Mouse (Mus musculus): ENCODE measurements around the gene Rnasel.

Rnasel gene

DNA sequence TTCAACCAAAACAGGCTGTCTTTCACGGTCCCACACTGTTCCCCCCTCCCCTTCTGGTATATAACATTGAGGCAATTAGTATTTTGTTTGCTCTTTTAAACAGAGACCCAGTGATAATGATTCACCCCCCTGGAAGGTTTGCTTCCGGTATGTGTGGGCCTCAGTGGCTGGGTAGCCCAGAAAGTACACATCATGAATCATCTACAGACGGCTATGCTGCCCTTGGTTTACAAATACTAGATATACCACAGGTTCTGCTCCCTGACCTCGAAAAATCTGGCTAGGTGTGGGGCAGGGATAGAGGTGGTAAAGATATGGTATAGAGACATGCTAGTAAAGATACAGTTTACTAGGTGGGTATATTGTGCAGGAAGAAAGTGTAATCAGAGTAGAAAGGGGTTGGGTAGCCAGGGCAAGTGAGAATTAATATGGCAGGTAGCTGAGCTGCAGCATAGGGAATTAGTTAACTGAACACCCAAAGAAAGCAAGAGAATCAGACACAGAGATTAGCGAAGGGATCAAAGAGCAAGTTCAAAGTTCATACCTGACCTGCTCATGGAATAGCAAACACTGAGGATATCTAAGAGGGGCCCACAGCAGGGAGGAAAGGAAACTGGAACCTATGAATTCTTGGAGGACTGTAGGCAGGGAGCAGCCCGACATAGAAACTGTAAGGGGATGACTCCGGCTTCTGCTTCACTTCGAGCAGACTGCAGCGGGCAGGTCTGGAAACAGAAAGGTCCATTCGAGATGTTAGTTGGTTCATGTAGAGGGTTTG, 21.0 kb downstream of the Rnasel start:
- DNase-seq: no peak

DNA sequence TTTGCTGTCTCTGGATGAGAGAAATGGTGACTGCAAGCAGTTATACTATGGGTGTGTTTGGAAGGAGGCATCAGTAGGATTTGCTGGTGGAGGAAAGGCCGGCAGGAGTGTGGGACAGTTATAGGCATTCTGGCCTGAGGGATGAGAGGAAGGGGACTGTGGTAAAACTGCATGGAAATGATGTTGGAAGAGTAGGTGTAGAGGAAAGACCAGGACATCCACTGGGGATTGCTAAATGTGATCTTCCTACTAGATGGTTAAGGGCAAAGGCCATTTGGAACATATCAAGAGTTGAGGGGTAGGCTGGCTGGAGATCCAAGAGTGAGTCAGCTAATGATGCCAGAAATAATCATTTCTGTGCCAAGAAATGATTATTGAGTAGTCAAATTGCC, 21.5 kb downstream of the Rnasel start:
- no peak for DNase-seq

DNA sequence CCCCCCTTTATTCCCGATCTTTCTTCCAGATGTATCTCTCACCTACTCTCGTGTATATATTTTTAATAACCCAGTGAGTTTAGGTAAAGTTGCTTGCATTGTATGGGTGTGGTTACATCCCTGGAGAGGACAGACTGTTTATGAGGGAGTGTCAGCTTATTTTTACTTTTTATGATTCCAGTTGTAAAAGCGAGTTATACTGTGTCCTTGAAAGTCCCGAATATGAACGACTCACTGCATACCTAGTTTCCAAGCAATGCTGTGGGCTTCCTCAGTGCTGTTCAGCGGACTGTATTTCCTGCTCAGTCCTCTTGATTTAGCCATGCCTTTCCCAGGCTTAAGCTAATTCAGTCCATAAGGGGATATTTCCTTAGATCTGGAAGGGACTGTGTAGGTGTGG, 25.9 kb downstream of the Rnasel start:
- DNase-seq: no peak

DNA sequence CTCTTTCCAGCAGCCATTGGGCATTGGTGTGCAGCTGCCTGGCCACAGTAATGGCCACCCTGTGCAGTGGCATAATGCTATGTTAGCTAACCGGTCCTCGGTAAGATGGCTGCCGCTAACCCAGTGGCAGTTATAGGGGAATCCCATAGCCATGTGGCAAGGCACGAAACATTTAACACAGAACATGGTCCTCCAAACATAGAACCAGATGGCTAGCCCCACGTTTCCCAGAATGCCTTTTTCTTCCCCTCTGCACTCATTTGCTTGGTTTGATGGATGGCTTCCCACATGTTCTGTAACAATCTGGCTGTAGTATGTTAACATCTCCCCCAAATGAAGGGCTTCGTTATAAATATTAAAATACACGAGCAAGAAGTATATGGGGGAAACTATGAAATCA, 27.0 kb downstream of the Rnasel start:
- DNase-seq: no peak

DNA sequence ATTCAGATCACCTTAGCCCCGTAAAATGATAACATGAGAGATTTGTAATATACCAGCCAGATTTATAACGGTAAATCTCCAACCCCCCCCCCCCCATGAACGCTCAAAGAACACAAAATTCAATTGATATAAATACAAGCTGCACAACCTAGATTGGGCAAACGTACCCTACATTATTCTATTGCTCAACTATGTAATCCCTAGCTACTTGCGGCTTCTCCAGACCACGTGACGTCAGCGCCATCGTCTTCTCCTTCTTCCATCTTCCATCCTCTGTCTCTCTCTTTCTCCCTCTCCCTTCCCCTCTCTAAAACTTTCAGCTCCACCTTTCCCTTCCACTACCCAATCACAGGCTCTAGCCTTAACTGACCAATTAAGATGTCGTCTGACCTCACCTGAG, 29.0 kb downstream of the Rnasel start:
- DNase-seq: no peak

DNA sequence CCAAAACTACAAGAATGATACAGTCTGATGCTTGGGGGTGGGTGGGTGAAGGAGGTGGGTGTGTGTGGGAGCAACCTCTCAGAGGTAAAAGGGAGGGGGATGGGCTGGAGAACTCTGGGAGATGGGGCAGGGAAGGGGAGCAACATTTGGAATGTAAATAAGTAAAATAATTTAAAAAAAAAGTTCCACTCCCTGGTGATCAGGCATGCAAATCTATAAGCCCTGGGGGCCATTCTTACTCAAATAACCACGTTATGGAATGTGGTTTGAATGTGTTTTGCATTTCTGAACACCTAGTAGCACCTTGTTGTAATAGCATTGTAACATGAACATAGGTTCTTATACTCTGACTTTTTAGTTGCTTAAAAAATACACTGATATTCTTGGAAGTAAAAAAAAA, 34.1 kb downstream of the Rnasel start:
- DNase-seq: no peak

DNA sequence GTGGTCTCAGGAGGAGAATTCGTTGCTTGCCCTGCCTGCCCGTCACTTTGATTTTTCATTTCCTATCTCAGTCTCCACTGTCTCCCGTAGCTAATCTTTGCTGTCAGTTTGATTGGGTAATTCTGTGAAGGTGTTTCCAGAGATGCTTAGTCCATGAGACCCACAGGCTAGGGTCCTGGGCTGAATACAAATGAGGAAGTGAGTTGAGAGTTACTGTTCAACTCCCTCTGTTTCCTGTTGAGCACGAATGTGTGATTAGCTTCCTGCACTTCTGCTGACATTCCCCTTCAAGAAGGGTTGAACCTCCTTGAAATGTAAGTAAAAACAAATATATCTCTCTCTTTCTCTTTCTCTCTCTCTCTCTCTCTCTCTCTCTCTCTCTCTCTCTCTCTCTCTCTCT, 36.4 kb downstream of the Rnasel start:
- no peak for DNase-seq

DNA sequence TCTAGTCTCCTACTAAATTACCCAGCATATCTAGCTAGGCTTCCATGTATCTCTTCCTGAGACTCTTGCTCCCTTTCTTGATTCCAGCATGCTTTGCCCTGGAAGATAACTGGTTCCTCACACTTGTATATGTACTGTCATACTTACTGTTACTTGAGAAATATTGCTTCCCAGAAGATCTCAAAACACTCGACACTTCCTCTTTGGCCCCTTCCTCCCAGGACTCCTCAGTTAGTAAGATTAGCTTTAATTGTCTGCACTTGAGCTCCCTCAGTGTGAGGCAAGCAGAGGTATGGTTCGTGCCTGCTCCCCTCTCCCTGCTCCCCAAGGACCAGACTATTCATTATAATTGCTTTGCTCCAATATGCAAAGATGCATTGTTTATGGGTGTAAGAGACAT, 41.5 kb downstream of the Rnasel start:
- DNase-seq: no peak

DNA sequence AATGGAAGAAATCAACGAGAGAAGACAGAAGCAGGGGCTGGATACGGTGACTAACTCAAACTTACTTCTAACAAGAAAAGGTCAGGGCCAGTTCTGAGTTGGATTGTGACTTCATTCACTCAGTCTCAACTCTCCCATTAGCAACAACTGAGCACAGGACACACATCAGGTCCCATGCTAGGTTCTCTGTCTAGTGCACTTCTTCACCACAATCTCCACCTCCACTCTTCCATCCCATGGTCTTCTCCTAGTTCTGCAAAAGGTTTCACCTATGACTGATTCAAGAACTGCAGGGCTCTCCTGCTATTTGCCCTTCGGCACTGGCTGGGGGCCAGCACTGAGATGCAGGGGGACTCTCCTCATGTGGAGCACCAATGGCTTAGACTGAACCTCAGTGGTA, 45.0 kb downstream of the Rnasel start:
- DNase-seq: no peak

DNA sequence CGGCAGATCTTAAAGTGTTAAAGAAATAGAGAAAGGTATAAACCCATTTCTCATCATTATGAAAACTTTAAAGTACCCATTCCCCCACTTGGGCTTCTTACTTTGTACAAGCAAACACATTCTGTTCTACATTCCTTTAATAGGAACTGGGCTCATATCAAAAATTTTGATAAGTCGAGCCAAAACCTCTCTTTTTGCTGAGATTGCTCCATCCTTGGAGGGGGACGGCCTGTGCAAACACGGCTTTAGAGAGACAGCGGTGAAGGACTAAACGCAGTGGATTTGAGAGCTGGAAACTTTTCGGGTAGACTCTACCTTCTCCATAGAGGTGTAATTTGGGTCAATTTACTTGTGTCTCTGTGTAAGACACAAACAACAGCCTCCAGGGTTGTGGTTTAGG, 53.5 kb downstream of the Rnasel start:
- peak; percentile 41 for DNase-seq

DNA sequence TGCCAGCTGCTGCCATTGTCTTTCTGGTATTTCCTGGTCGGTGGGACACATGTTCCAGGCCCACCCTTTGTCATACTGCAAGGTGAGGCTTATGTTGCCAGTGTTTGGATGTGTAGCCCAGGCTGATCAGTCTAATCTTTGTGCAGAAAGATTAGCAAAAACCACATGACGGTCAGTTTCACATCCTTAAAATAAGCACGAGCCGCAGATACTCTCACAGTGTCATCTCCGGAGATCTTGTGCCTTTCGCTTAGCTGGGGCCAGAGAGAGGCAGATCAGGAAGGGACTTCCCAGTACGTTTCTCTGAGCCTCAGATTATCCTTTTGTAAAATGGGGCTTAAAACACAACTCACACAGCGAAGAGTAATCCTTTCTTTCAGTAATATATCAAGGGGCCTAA, 54.3 kb downstream of the Rnasel start:
- DNase-seq: peak; percentile 3

DNA sequence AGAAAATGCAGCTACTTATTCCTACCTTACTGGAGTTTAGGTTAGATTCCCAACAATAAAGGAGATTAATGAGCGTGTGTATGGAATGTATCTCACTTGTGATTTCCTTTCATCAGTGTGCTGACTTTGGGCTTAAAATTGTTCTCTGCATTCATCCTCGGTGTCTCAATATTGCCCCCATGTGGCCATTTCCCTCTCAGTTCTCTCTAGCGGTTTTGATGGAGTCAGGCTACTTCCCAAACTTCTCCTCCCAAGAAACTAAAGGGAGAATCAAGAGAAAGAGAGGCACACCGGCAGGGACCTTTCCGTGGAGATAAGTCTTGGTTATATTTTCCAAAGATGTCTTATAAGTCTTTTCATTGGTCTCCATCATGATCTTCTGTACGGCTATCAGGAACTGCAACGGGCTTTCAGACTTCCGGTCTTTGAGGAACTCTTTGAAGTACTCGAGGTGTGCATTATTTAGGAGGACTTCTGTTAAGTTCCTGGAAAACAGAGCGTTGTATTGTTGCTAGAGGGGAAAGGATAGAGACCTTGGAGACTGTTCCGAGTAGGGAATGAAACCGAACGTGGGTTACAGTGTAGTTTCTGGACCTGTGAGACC, 58.3 kb downstream of the Rnasel start:
- peak; percentile 90 for DNase-seq
